Mouse (Mus musculus) gastrocnemius, postnatal 25 days (tissue): ENCODE measurements around the gene Ccr7. TPM values are rescaled to one million over a fixed set of nuclear protein-coding genes. Genes with fewer than 3 reads are reported as not detected.

Source experiments
- total RNA-seq, 2 experiments: library from RNA; stranded (reverse); gene quantifications; 1 replicate in 1 of 2; 2 replicates in 1 of 2; pipeline ENCODE4 v1.2.3; 2021

Ccr7 gene
- total RNA-seq, 2 experiments from 2014 or later = not detected

Other genes starting within 250 kb of the Ccr7 start
- under 1 TPM; 0.13 to 0.56 TPM for gene Cdc6, start 247.3 kb downstream of the Ccr7 start, total RNA-seq
- 10 to 100 TPM in 1 of 2 experiments, 1 to 10 TPM in 1; 9.4 to 12.8 TPM for gene Rara, start 227.3 kb downstream of the Ccr7 start, total RNA-seq
- not detected for gene Gjd3, start 172.1 kb downstream of the Ccr7 start, total RNA-seq
- gene Top2a, start 130.9 kb downstream of the Ccr7 start, total RNA-seq = 1 to 10 TPM; 2.3 to 3.8 TPM
- 10 to 100 TPM; 38.6 to 49.1 TPM for gene Igfbp4, start 113.8 kb downstream of the Ccr7 start, total RNA-seq
- under 1 TPM in 1 of 2 experiments, not detected in 1; 0.05 TPM for gene Tns4, start 65.8 kb downstream of the Ccr7 start, total RNA-seq
- gene Smarce1, start 75.9 kb upstream of the Ccr7 start, total RNA-seq = 10 to 100 TPM; 30.4 to 31.3 TPM
- 1 to 10 TPM; 4.9 to 6.4 TPM for gene Krt222, start 89.0 kb upstream of the Ccr7 start, total RNA-seq
- gene Krt24, start 130.2 kb upstream of the Ccr7 start, total RNA-seq = not detected
- gene Krt25, start 167.9 kb upstream of the Ccr7 start, total RNA-seq = not detected
- not detected for gene Krt26, start 182.9 kb upstream of the Ccr7 start, total RNA-seq
- gene Krt27, start 196.0 kb upstream of the Ccr7 start, total RNA-seq = not detected
- gene Krt28, start 219.8 kb upstream of the Ccr7 start, total RNA-seq = not detected
- gene Krt10, start 234.3 kb upstream of the Ccr7 start, total RNA-seq = 1 to 10 TPM; 4.0 to 5.5 TPM